In genomic region chr17:33802221-33802620, GRCm38 (mm10) we compare ENCODE assay signal across 15 mouse cellular contexts. TPM values are rescaled to one million over a fixed set of nuclear protein-coding genes. Genes with fewer than 3 reads are reported as not detected.
DNase-seq lines count a peak whose midpoint lies in the region; ATAC-seq and TF ChIP-seq lines count a peak whose summit lies in the region.
"Had no signal": no experiment of that assay in that cellular context is flagged by ENCODE, and none has a peak within 500 bp of the region (broad histone marks: within the 10 kb centered on the region; RNA-seq: fewer than 3 reads in every experiment).

No protein-coding gene starts in this region.

- H3K36me3 ChIP-seq in kidney, adult 2 months (ENCODE audit: control insufficient read depth, insufficient read depth, low read length): no peaks in the 10 kb centered on the region
- H3K36me3 ChIP-seq in ES-E14 (ENCODE audit: control insufficient read depth, insufficient read depth, low read length, poor library complexity, severe bottlenecking): no peaks in the 10 kb centered on the region
- H3K36me3 ChIP-seq: limb, embryonic 12.5 days had no signal

- peak; percentile 49 for ATAC-seq in erythroid progenitor cell, adult 5-6 weeks (replicated peaks; ENCODE audit: low FRiP score, poor library complexity, severe bottlenecking)
- ATAC-seq: activated CD4-positive, CD25-positive, alpha-beta regulatory T cell, adult 4 months had no signal

- no peaks in the 10 kb centered on the region for H3K27me3 ChIP-seq in kidney, adult 2 months (replicated peaks; ENCODE audit: control insufficient read depth, insufficient read depth, low read length)
- H3K27me3 ChIP-seq: limb, embryonic 12.5 days had no signal

- in situ Hi-C loops in ES-E14 (cut with MboI; ENCODE audit: low sequenced_read_pairs in 2 of 2, unreplicated experiment in 2 of 2): no loop called here

- H3K9me3 ChIP-seq in ES-E14 (ENCODE audit: control insufficient read depth, insufficient read depth, low read depth, low read length): no peaks in the 10 kb centered on the region
- H3K9me3 ChIP-seq: limb, embryonic 12.5 days had no signal

- H3K4me1 ChIP-seq in kidney, adult 2 months (ENCODE audit: control insufficient read depth, insufficient read depth, low read length): no peaks in the 10 kb centered on the region
- peaks cover 2 to 11% of the 10 kb centered on the region in 2 experiments; a peak in 3 of 4 replicates for H3K4me1 ChIP-seq in ES-E14 (ENCODE audit: control insufficient read depth in 2 of 2, insufficient read depth in 2 of 2, low read length in 2 of 2, poor library complexity in 1 of 2)
- H3K4me1 ChIP-seq: limb, embryonic 12.5 days had no signal

- no peak overlapping the region for H3K4me3 ChIP-seq in kidney, adult 2 months (ENCODE audit: insufficient read depth, low read depth, low read length)
- H3K4me3 ChIP-seq in ES-E14 (ENCODE audit: insufficient read depth in 1 of 2, low read depth in 1 of 2, low read length in 2 of 2, poor library complexity in 1 of 2, severe bottlenecking in 1 of 2): no peak overlapping the region
- H3K4me3 ChIP-seq: erythroblast, embryonic 14.5 days; limb, embryonic 12.5 days had no signal

- H3K27ac ChIP-seq in kidney, adult 2 months (ENCODE audit: insufficient read depth, low read depth, low read length): no peak overlapping the region
- H3K27ac ChIP-seq in ES-E14 (ENCODE audit: insufficient read depth, low read depth, low read length, poor library complexity, severe bottlenecking): no peak overlapping the region
- H3K27ac ChIP-seq: limb, embryonic 12.5 days had no signal

- TF ChIP-seq POLR2A in kidney, adult 2 months (IDR thresholded peaks at IDR 0.05; ENCODE audit: low read depth, low read length): no peak

- TF ChIP-seq CTCF in kidney, adult 2 months (conservative IDR thresholded peaks at IDR 0.05; ENCODE audit: insufficient read depth, insufficient read length, low read depth, low read length): 0 out of 2 replicates have a peak, but pooled peaks have one; percentile 16

- H3K9ac ChIP-seq in ES-E14 (ENCODE audit: insufficient read depth, low read depth, low read length, poor library complexity, severe bottlenecking): no peak overlapping the region
- H3K9ac ChIP-seq: limb, embryonic 12.5 days had no signal

- DNase-seq in kidney, adult 2 months: no peak
- DNase-seq in kidney, adult 8-10 months: no peak
- DNase-seq in CD4-positive, CD25-positive, alpha-beta regulatory T cell, adult 2 months (ENCODE audit: low read depth, low spot score): peak; percentile 52
- DNase-seq in ES-E14 (ENCODE audit: low read depth, low spot score): no peak
- DNase-seq in ovary, postnatal 36 days (ENCODE audit: low spot score): no peak
- no peak for DNase-seq in right cerebral cortex, postnatal 36 days (ENCODE audit: low spot score in 2 of 2)
- DNase-seq in ovary, adult 18-20 months (ENCODE audit: low spot score): no peak
- DNase-seq: cerebellum, adult 8-10 months; gastrocnemius, postnatal 14 days; spleen, adult 18-20 months; thymus, postnatal 14 days had no signal

- 0% methylated on average over 2 of the region's 2 CpGs for WGBS in kidney, adult 2 months

TF ChIP-seq in ES-E14, 5 proteins besides CTCF, POLR2A, EP300 and RAD21:
- peak; percentile 100 for TF ChIP-seq ZNF384 (IDR thresholded peaks at IDR 0.05; ENCODE audit: low read depth, low read length)
- TF ChIP-seq MAFK (IDR thresholded peaks at IDR 0.05; ENCODE audit: insufficient read depth, low read depth, low read length): no peak; the same call in 1 of the 2 replicates
- no peak for TF ChIP-seq HCFC1 (IDR thresholded peaks at IDR 0.05; ENCODE audit: borderline replicate concordance, insufficient read depth, low read length)
- TF ChIP-seq ZC3H11A (IDR thresholded peaks at IDR 0.05; ENCODE audit: borderline replicate concordance, low read depth, low read length): no peak; the same call in 1 of the 2 replicates
- TF ChIP-seq CHD2 (IDR thresholded peaks at IDR 0.05; ENCODE audit: low read depth, low read length): no peak

RNA-seq across cellular contexts. Expression of gene Kank3, which starts 8.1 kb away (rescaled TPM):
- polyA plus RNA-seq in kidney, adult 2 months (2012; rRNA removed): 83.0 and 89.3 TPM in 2 replicates
- total RNA-seq in ES-E14 (2012; rRNA removed): 81.1 and 165 TPM in 2 replicates
- total RNA-seq in erythroid progenitor cell, adult 5-6 weeks (2015; ENCODE audit: low replicate concordance): 5.0 TPM in 1 of 2 replicates, not detected in the other
- total RNA-seq in erythroid progenitor cell, adult 5-6 weeks (2017; ENCODE audit: low replicate concordance): 2.7 TPM in 1 of 2 replicates, not detected in the other

RNA-seq across cellular contexts. Expression of gene Angptl4, which starts 20.6 kb away (rescaled TPM):
- polyA plus RNA-seq in kidney, adult 2 months (2012; rRNA removed): 19.2 and 21.0 TPM in 2 replicates
- total RNA-seq in ES-E14 (2012; rRNA removed): 30.5 and 39.3 TPM in 2 replicates
- total RNA-seq in erythroid progenitor cell, adult 5-6 weeks (2015; ENCODE audit: low replicate concordance): 0.36 and 0.84 TPM in 2 replicates
- total RNA-seq in erythroid progenitor cell, adult 5-6 weeks (2017; ENCODE audit: low replicate concordance): 0.77 TPM in 1 of 2 replicates, not detected in the other
- polyA plus RNA-seq: erythroblast, embryonic 14.5 days had no signal

RNA-seq across cellular contexts. Expression of gene Rps28, which starts 22.1 kb away (rescaled TPM):
- 620 and 1,023 TPM in 2 replicates for polyA plus RNA-seq in kidney, adult 2 months (2012; rRNA removed)
- total RNA-seq in ES-E14 (2012; rRNA removed): 5,476 and 6,336 TPM in 2 replicates
- total RNA-seq in erythroid progenitor cell, adult 5-6 weeks (2015; ENCODE audit: low replicate concordance): 383 and 392 TPM in 2 replicates
- 429 and 508 TPM in 2 replicates for total RNA-seq in erythroid progenitor cell, adult 5-6 weeks (2017; ENCODE audit: low replicate concordance)

RNA-seq across cellular contexts. Expression of gene Ndufa7, which starts 22.2 kb away (rescaled TPM):
- 672 and 745 TPM in 2 replicates for polyA plus RNA-seq in kidney, adult 2 months (2012; rRNA removed)
- 639 and 871 TPM in 2 replicates for total RNA-seq in ES-E14 (2012; rRNA removed)
- 95.5 and 109 TPM in 2 replicates for total RNA-seq in erythroid progenitor cell, adult 5-6 weeks (2015; ENCODE audit: low replicate concordance)
- 42.4 and 46.1 TPM in 2 replicates for total RNA-seq in erythroid progenitor cell, adult 5-6 weeks (2017; ENCODE audit: low replicate concordance)

RNA-seq across cellular contexts. Expression of gene Cd320, which starts 40.7 kb away (rescaled TPM):
- 71.3 and 87.8 TPM in 2 replicates for polyA plus RNA-seq in kidney, adult 2 months (2012; rRNA removed)
- total RNA-seq in ES-E14 (2012; rRNA removed): 131 and 228 TPM in 2 replicates
- total RNA-seq in erythroid progenitor cell, adult 5-6 weeks (2015; ENCODE audit: low replicate concordance): 2.9 TPM in 1 of 2 replicates, not detected in the other
- total RNA-seq in erythroid progenitor cell, adult 5-6 weeks (2017; ENCODE audit: low replicate concordance): 0.39 TPM in 1 of 2 replicates, not detected in the other

Comparison
In these comparisons a context has a peak if more than half of its experiments do, and no peak if none do; other contexts are left out.
1. RNA of gene Kank3, which starts 8.1 kb away (total RNA-seq): 81.1 to 165 TPM in ES-E14; 2.7 to 5.0 TPM in erythroid progenitor cell, adult 5-6 weeks; every median in the first group is over 10 times any median in the second.
2. RNA of gene Angptl4, which starts 20.6 kb away (total RNA-seq): 30.5 to 39.3 TPM in ES-E14; 0.36 to 0.84 TPM in erythroid progenitor cell, adult 5-6 weeks; every median in the first group is over 10 times any median in the second.
3. RNA of gene Rps28, which starts 22.1 kb away (total RNA-seq): 5,476 to 6,336 TPM in ES-E14; 383 to 508 TPM in erythroid progenitor cell, adult 5-6 weeks; every median in the first group is over 10 times any median in the second.